Mouse (Mus musculus) heart, embryonic 15.5 days (tissue): ENCODE measurements around the gene Celf5. TPM values are rescaled to one million over a fixed set of nuclear protein-coding genes. Genes with fewer than 3 reads are reported as not detected.

Experiments
- microRNA-seq: library from miRNA; unstranded; fragments of <30 nt; microRNA quantifications from one replicate; pipeline ENCODE4, GENCODE M21; 2016
- polyA plus RNA-seq: library from polyadenylated mRNA; unstranded; fragments of >200 nt; fragmentation: Nextera tagmentation; extraction: Ambion mirVana; gene quantifications from 2 replicates; pipeline ENCODE4 v1.2.1, GENCODE M21; 2015

Gene Celf5
- polyA plus RNA-seq, 1 experiment from 2014 or later: 0.08 TPM

Small RNA genes within 50 kb of the gene (microRNA-seq; reads per million reads assigned to microRNA genes)
- gene Gm25595 (not detected), gene Mir1191b (1.7 reads per million)

Other genes starting within 250 kb of the Celf5 start
- gene Zfr2, start 249.6 kb downstream of the Celf5 start, polyA plus RNA-seq: 6.0 and 7.5 TPM in 2 replicates
- 1.6 and 3.6 TPM in 2 replicates for gene Matk, start 229.8 kb downstream of the Celf5 start, polyA plus RNA-seq
- gene Mrpl54, start 215.8 kb downstream of the Celf5 start, polyA plus RNA-seq: 208 and 226 TPM in 2 replicates
- 42.3 and 61.2 TPM in 2 replicates for gene Apba3, start 215.7 kb downstream of the Celf5 start, polyA plus RNA-seq
- 3.2 and 4.3 TPM in 2 replicates for gene Tjp3, start 191.1 kb downstream of the Celf5 start, polyA plus RNA-seq
- 26.2 and 38.2 TPM in 2 replicates for gene Pip5k1c, start 189.7 kb downstream of the Celf5 start, polyA plus RNA-seq
- gene Cactin, start 161.6 kb downstream of the Celf5 start, polyA plus RNA-seq: 23.5 and 34.1 TPM in 2 replicates
- gene Tbxa2r, start 154.0 kb downstream of the Celf5 start, polyA plus RNA-seq: 11.3 and 17.9 TPM in 2 replicates
- 0.04 TPM in 1 of 2 replicates, not detected in the other for gene Gipc3, start 139.4 kb downstream of the Celf5 start, polyA plus RNA-seq
- 82.8 and 83.4 TPM in 2 replicates for gene Hmg20b, start 132.2 kb downstream of the Celf5 start, polyA plus RNA-seq
- gene Mfsd12, start 125.2 kb downstream of the Celf5 start, polyA plus RNA-seq: 11.7 and 22.3 TPM in 2 replicates
- gene 4930404N11Rik, start 116.9 kb downstream of the Celf5 start, polyA plus RNA-seq: 0.81 and 2.2 TPM in 2 replicates
- gene Fzr1, start 104.2 kb downstream of the Celf5 start, polyA plus RNA-seq: 66.5 and 84.1 TPM in 2 replicates
- gene Dohh, start 98.3 kb downstream of the Celf5 start, polyA plus RNA-seq: 65.2 and 79.9 TPM in 2 replicates
- 2.2 and 2.3 TPM in 2 replicates for gene Gm48551, start 98.2 kb downstream of the Celf5 start, polyA plus RNA-seq
- gene Gm48552, start 93.7 kb downstream of the Celf5 start, polyA plus RNA-seq: 0.84 and 0.91 TPM in 2 replicates
- 3.9 and 4.1 TPM in 2 replicates for gene Smim24, start 89.7 kb downstream of the Celf5 start, polyA plus RNA-seq
- 60.9 and 71.2 TPM in 2 replicates for gene Nfic, start 27.1 kb downstream of the Celf5 start, polyA plus RNA-seq
- 43.6 and 63.4 TPM in 2 replicates for gene Ncln, start 13.7 kb upstream of the Celf5 start, polyA plus RNA-seq
- 0.47 and 1.5 TPM in 2 replicates for gene S1pr4, start 17.4 kb upstream of the Celf5 start, polyA plus RNA-seq
- gene Gna15, start 41.5 kb upstream of the Celf5 start, polyA plus RNA-seq: 0.64 and 1.6 TPM in 2 replicates
- gene Gna11, start 62.5 kb upstream of the Celf5 start, polyA plus RNA-seq: 52.1 and 64.1 TPM in 2 replicates
- gene Aes, start 76.8 kb upstream of the Celf5 start, polyA plus RNA-seq: 650 and 761 TPM in 2 replicates
- 23.6 and 29.3 TPM in 2 replicates for gene Tle2, start 91.9 kb upstream of the Celf5 start, polyA plus RNA-seq
- gene Tle6, start 118.4 kb upstream of the Celf5 start, polyA plus RNA-seq: 23.9 and 30.5 TPM in 2 replicates
- 0.48 and 0.72 TPM in 2 replicates for gene BC025920, start 123.6 kb upstream of the Celf5 start, polyA plus RNA-seq
- gene Sirt6, start 145.1 kb upstream of the Celf5 start, polyA plus RNA-seq: 20.8 and 26.7 TPM in 2 replicates
- gene Ankrd24, start 145.8 kb upstream of the Celf5 start, polyA plus RNA-seq: 12.3 and 13.7 TPM in 2 replicates
- gene Gm10778, start 166.3 kb upstream of the Celf5 start, polyA plus RNA-seq: 2.8 and 2.9 TPM in 2 replicates
- gene Zfp433, start 222.1 kb upstream of the Celf5 start, polyA plus RNA-seq: 8.3 and 10.9 TPM in 2 replicates